Mouse (Mus musculus): ENCODE measurements around the gene Fzd1.

DNA sequence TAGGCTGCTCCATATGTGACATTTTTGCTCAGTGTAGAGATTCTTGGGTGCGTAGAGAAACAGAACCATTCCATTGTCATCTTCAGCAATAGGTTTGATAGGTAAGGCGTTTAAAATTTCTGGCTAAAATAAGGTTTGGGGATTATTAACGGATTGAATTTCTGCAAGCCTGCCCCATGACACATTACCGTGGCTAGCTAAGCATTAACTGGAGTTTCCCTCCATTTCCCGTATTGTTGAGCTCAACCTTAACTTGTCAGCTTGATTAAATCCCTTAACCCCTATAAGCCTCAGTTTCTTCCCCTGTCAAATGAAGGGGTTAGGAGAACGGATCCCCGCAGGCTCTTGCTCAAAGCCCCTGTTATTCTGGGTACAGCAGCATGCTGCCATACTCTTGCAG, 22.4 kb downstream of the Fzd1 start:
- no peak for TF ChIP-seq CTCF (IDR thresholded peaks at IDR 0.05; ENCODE audit: low read depth)
- TF ChIP-seq EP300 (IDR thresholded peaks at IDR 0.05; ENCODE audit: low read depth): no peak

All from heart, postnatal 0 days (tissue).